Mouse (Mus musculus) monocyte, adult 5-6 weeks (primary cell): ENCODE results near the gene Qrfp. TPM values are rescaled to one million over a fixed set of nuclear protein-coding genes. Genes with fewer than 3 reads are reported as not detected.

Experiments used
- ATAC-seq: fragments of 153-309, 156-312 bp; replicated peaks from 2 replicates; pipeline ENCODE4 v1.8.0; 2017; ENCODE audit warnings: mild to moderate bottlenecking; ENCODE audit not compliant: low TSS enrichment, insufficient number of reproducible peaks, severe bottlenecking, poor library complexity, low FRiP score
- total RNA-seq: library from RNA; stranded (forward); fragments of 200-1000, 200-491, 200-594 nt; gene quantifications from 3 replicates; pipeline ENCODE4 v1.2.3, GENCODE M21; 2017

The Qrfp gene
- total RNA-seq, 1 experiment from 2014 or later, result 10.5 TPM

DNA sequence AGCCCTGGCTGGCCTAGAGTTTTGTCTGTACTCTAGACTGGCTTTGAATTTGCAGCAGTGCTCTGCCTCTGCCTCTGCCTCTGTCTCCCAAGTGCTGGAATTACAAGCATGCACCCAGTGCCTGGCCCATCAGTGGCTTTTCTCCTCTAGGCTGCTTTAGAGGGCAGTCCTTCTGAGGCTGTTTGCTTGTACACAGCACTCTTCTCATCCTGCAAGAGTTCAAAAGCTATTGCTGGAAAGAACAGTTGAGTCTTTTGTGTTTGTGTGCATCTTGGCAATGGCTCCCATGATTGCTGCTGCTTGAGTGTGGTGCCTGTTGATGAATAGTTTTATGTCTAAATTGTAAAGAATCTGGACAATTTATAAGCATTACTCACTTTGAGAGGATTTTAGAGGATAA lies 52.9 kb downstream of the Qrfp start:
- ATAC-seq, result no peak

Other genes with a start within 250 kb of the Qrfp start
- 14.6 to 21.9 TPM (median 19.6 TPM) in 3 replicates for gene Fubp3, start 237.9 kb downstream of the Qrfp start, total RNA-seq
- gene Prdm12, start 170.5 kb downstream of the Qrfp start, total RNA-seq, result not detected in 3 replicates
- gene Exosc2, start 139.9 kb downstream of the Qrfp start, total RNA-seq, result 25.4 to 40.2 TPM (median 28.2 TPM) in 3 replicates
- gene Abl1, start 122.2 kb downstream of the Qrfp start, total RNA-seq, result 22.7 to 41.9 TPM (median 30.4 TPM) in 3 replicates
- gene Fibcd1, start 35.4 kb upstream of the Qrfp start, total RNA-seq, result 0.19 TPM in 1 of 3 replicates, not detected in the others
- gene Lamc3, start 76.7 kb upstream of the Qrfp start, total RNA-seq, result not detected in 3 replicates
- not detected in 3 replicates for gene Aif1l, start 139.6 kb upstream of the Qrfp start, total RNA-seq
- 39.1 to 53.4 TPM (median 43.6 TPM) in 3 replicates for gene Nup214, start 163.9 kb upstream of the Qrfp start, total RNA-seq